Mouse (Mus musculus) spleen, adult 2 months (tissue): ENCODE data around the gene C030005K15Rik.

Experiments
- CTCF ChIP-seq: fragments of 200-500 bp; IDR thresholded peaks from 2 replicates; pipeline ENCODE4 v1.5.1; 2011; ENCODE audit warnings: mild to moderate bottlenecking, inconsistent platforms; ENCODE audit not compliant: insufficient read depth, insufficient read length, insufficient replicate concordance; ENCODE audit errors: extremely low read depth
- POLR2A ChIP-seq: fragments of 200-500 bp; IDR thresholded peaks from 2 replicates; pipeline ENCODE4 v1.6.1; 2011; ENCODE audit warnings: low read depth, low read length, inconsistent platforms

- TF ChIP-seq POLR2A: no peak
- no peak for TF ChIP-seq CTCF
Observed at GRCm38 (mm10) chr10:97722709-97723108, 3.8 kb downstream of the C030005K15Rik start.
